Mouse (Mus musculus): ENCODE measurements around the gene Ttc12.
A peak's percentile ranks its signal among the peaks of the same experiment; 100 is the strongest.

Ttc12 gene

DNA sequence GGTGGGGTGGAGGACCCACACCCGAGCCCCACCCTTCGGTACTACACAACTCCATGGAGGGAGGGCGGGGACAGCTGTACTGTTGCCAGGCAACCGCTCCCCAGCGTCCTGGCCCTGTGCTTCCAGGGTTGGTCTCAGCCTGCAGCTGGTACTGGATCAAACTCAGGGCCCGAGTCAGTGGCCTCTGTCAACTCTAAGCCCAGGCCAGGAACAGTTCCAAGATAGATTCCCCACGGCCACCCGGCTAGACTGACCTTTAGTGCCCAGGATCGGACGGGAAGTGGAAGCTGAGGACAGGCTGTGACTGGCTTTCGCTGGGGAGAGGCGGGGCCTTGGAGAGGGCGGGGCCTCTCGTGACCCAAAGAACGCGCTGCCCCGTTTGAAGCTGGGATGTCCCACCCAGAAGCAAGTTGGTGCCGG, at the start of gene Ttc12:
Ttc12 (minus strand) TSS at position 334 of the 420 bp plus-strand sequence.
- peak; percentile 62 for DNase-seq (ENCODE audit: low read depth)

DNA sequence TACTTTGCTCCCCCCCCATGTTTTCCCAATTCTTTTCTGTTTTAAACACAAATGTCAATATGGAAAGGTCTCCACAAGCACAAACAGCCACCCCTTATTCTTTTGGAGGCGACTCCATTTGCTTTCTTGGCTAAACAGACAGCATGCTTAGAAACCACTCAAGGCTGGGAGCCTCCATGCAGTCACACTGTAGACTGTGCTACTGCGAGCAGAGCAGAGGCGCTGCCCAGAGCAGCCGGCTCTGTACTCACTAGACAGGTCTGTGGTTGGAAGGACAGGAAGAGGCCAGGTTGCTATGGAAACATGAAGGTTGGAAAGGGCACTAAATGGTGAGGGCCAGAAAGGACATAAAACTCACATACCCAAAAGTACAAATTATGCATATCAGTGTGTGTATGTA, 48.9 kb upstream of the Ttc12 start:
- DNase-seq (ENCODE audit: low read depth) = no peak

DNA sequence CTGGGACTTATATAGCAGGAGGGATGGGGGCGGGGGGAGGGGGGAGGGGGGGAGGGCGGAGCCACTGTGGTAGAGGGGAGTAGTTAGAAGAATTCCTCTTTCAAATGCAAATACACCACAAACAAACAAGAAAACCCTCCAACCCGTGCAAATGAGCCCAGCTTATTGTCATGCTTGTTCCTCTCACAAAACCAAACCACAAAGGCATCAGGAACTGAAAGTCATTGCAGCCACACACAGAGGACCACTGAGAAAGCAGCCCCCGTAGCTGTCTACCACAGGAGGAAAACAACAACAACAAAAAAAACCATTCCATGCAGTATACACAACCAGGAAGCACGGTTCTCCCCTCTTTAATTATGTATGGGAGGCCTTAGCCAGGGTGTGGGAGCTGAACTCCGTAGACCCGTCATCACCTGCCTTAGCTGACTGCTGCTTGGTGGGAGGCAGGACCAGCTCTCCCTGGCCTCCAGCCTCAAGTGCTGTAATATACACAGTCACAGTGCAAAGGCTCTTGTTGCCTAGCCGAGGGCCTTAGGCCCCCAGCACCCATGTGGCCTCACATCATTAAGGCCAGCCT, 48.0 kb upstream of the Ttc12 start:
- peak; percentile 8 for DNase-seq (ENCODE audit: low read depth)

DNA sequence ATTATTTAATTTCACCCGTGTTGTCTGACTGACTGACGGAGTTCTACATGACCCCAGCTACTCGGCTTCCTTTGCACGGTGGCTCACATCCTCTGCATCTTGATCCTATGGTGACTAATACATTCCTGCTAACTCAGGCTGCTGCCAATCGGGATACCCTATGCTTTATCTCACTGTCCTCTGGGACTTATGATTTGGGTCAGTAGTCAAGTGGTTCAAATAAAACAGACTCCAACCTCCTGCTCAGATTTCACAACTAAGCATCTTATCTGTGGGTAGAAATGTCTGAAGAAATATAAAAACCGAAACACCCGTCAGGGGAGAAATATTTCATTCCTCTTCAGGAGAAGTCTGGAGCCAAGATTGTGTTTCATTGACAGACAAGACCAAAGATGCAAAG, 47.4 kb upstream of the Ttc12 start:
- no peak for DNase-seq (ENCODE audit: low read depth)

DNA sequence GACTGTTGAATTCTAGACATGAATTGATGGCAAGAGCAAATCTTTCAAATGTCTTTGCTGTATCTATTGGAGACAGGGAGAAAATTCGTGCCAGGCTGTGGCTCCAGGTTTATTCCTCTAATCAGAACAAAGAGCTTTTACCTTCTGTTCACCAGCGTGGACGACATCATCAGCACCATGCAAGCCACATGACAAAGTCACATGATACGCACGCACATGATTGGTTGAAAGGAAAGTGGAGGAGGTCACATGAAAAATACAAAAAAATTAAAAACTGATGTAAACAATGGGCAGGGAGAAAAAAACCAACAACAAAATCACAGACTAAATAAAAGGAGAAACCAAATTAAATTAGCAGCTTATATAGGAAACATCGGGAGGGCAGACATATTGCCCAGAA, 45.8 kb upstream of the Ttc12 start:
- DNase-seq (ENCODE audit: low read depth) = no peak

DNA sequence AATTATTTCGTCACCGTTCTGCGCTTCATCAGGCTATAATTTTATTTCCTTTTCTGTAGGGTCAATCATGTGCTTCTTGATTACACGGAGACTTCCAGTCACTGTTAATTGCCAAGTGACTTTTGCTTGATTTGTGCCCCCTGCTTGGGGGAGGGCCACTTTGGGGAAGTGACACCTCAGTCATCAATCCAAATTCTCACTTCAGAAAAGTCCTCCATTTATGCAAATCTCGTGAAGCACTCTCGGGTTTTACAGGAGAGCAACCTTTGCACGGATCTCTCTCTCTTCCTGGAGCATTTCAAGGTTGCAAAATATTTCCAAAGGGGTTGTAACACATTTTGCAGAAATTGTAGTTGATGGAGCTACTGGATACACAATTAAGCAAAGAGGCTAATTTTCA, 45.2 kb upstream of the Ttc12 start:
- DNase-seq (ENCODE audit: low read depth) = no peak

DNA sequence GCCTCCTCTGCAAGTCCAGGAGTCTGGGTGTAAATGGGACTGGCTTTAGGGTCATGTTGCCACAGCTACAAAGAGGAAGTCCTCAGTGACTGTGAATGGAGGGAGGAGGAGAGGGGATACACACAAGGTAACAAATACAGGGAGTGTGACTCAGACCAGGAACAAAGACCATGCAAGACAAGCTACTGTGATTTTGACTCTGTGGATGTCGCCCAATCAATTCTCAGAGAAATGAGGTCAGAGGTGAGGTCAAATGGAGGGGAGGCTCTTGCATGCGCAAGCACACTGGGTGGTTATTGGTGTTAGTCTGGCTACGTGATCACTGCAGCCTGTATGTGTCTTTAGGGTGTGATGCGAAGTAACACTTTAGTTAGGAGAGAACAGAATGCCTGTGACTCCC, 44.7 kb upstream of the Ttc12 start:
- DNase-seq (ENCODE audit: low read depth) = no peak

DNA sequence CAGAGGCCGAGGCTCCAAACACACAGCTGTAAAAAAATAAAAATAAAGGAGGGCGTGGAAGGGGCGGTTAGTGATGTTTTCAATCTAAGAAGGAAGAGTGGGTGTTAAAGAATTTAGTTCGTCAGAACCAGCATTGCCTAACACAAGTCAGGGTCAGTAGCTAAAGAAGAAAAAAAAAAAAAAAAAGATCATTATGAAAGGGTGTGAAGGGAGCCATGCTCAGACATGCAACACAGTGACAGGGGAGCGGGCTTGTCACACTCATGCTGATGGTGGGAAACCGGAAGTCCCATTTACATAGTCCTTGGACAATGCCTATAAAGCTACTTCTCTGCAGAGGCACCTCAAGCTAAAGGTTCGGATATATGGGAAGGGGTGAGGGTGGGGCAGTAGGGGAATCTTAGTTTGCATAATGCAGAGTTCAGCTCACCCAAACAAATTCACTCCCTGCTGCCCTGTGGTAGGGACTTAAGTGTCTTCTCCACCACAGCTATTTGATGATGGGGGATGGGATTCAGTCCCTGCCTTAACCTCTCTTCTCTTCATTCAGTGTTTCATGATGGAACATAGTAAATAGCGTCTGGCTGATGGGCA, 43.4 kb upstream of the Ttc12 start:
- no peak for DNase-seq (ENCODE audit: low read depth)

DNA sequence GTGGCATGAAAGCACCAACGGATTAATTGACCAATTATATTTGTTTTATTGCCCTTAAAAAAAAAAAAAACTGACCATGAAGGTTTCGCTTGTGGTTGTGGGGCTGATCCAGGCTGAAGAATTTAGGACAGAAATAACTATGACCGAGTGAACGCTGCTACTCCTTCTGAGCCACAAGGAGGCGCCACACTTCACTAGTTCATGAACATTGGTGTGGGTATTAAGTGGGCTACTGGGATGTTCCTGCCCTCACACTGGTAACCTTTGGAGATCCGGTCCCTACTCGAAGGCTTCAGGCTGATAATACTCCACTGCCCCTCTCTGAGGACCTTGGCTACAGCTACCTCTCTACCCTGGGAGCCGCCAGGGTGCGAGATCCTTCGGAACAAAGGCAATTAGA, 42.9 kb upstream of the Ttc12 start:
- peak; percentile 10 for DNase-seq (ENCODE audit: low read depth)

DNA sequence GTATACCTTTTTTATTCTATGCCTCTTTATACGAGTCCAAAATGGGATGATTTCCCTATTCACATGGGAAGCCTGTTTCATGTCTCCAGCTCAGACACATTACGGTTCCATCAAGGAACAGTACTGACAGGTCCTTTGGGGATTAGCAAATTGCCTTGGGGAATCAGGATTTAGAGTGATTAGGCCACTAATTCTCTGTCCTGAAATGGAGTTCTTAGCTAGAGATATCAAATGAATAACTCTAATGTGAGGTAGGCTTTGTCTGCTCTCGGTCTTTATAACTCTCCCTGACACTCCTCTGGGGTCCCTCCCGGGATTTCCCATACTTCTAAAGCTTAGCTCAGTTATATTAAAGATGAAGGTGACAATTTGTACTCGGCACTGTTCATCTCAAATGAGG, 42.0 kb upstream of the Ttc12 start:
- DNase-seq (ENCODE audit: low read depth) = no peak

DNA sequence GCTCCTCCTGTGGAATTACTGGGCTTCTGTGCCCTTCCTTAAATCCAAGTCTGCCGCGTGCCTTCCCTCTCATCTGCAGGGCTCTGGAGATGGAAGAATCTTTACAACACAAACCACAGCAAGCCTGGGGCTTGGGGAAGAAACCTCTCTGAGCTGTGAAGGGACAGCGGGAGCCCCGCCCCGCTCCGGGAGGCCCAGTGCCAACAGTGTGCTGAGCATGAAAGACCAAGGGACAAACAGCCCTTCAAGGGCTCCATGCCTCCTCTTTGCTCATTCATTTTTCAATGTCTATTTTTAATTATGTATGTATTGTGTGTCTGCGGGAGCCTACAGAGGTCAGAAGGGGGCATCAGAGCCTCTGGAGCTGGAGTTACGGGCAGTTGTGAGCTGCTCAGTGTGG, 41.3 kb upstream of the Ttc12 start:
- DNase-seq (ENCODE audit: low read depth) = no peak

DNA sequence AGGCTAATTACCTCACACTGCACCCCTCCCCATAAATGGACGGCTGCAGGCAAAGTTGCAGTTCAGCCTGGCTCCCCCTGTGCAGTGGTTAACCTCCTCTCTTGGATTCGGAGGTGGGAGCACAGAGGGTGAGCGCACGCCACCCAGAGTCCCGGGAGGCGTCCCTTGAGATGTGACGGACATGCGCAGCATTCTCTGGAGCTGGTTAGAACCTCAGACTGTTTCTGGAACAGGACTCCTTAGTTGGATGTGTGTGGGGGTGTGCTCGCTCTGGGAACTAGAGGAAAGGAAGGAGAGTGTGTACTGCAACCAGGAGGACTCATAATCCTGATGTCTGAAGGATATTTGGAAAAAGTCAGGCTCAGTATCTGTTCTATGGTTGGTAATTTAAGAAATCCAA, 38.7 kb upstream of the Ttc12 start:
- DNase-seq (ENCODE audit: low read depth) = no peak

DNA sequence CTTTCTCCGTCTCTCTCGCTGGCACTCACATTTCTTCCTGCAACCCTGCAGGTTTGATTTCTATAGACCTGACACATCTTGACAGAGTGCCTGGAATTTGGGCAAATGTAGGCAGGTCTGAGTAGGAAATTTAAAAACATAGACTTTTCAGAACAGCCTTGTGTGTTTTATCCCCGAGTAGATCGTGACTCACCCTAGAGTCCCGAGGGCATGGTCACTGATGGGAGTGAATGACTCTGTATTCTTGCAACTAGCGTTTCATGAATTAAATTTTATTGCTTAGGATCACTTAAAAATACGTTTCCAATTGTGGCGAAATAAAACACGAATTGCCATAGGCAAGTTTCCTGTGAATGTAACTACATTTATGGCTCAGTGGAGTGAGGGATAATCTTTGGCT, 37.9 kb upstream of the Ttc12 start:
- no peak for DNase-seq (ENCODE audit: low read depth)

DNA sequence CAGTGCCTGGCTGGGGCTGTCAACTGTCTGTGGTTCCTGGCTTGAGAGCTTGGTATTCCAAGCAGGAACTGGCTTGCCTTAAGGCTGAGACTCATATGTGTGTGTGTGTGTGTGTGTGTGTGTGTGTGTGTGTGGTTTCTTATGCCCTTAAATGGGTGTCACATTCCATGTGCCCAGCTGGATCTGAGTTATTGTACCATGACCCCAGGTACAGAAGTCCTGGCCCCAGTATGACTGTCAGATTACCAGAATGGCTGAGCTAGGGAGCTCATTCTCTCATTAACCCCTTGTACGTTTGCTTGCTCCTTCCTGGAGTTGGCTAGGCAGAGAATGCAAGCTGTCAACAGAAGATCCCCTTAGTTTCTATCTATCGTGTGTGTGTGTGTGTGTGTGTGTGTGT, 28.3 kb upstream of the Ttc12 start:
- no peak for DNase-seq (ENCODE audit: low read depth)

DNA sequence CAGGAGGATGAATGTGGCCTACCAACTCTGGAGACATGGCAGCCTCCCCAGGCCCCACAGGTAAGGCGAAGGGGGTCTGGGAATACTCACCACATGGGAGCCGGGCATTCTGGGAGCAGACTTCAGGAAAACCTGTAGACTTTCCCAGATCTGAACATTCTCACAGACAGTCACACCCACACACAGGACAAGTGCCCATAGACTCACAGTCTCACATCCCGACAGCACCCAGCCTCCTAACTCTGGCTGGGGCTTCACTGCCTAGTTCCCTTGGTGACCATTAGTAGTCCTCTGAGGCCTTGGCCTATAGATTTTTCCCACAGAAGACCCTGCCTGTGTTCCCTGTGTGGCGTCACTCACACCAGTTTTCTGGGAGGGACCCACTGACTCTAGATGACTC, 24.6 kb upstream of the Ttc12 start:
- no peak for DNase-seq (ENCODE audit: low read depth)

DNA sequence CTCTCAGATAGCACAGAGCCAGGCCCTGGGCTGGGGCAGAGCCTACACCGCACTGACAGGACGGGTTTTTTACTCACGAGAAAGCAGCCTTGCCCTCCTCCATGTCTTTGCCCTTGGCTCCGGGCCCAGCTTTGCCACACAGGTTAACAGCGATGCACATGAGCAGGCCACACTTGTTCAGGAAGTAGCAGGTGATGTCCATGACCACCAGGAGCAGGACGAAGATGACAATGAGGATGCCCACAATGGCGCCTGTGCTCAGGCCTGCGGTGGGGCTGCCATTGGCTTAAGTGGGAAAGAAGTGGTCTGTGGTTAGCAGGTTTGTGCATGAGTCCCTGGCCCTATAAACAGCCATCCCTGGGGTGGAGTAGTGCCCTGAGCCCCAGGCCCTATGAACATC, 23.6 kb upstream of the Ttc12 start:
- no peak for DNase-seq (ENCODE audit: low read depth)

DNA sequence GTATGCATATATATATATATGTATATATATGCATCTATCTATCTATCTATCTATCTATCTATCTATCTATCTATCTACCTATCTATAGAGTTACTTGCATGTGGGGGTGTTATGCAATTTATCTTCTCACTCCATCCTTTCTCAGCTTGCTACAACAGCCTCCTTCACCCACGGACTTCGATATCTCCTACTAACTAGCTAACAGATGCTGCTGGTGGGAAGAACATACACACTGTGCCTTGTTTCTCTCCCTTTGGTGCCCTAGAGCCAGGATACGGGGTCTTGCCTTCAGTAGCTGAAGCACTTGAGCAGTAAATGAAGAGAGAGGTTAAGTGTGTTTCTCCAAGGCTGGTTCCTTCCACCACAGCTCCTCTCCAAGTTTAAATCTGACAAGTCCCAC, 23.1 kb upstream of the Ttc12 start:
- no peak for DNase-seq (ENCODE audit: low read depth)

DNA sequence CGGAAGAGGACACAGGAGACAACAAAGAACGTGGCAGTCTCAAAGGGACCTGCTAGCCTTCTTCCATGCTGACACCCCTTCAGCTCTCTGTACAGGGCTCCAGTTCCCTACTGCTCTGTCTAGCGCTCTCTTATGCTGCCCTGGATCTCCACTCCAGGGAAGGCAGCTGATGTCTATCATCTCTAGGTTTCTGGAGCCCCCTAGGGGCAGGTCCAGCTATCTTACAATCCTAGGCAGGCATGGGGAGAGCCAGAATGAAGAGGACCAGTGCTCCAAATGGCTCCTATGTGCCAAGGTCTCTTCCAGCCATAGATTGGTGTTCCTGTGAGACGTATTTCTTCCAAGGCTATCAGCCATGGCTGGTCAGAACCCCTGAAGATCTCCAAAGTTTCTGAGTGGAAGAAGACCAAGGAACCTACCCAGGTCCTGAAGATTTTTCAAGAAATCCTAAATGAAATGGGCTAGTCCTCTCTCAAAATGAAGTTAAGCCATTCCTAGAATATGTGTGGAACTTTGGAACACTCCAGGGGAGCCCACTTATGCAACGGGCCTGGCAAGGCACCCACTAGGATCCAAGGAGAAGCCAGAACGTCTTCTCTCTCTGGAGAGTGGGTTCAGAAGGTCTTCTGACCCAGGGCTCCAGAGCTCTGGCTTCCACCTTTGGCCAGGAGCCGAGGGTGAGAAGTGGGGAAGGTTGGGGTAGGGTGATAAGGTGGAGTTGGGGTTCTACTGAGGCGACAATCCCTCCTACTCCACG, 22.0 kb upstream of the Ttc12 start:
- DNase-seq (ENCODE audit: low read depth) = no peak

DNA sequence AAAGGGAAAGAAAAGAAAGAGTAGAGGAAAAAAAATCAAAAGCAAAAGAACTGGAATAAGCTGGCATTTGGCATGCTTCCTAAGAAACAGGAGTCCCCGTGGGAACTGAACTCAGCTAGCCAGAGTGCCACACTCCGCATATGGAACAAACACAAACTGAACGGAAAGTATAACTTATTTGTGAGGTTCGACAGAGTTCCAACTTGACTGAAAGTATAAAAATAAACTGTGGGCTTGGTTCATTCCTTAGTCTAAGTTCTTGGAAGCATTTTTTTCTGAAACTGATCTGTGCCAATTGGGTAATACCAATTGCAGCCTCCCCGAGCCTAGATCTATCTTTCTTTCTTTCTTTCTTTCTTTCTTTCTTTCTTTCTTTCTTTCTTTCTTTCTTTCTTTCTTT, 18.6 kb upstream of the Ttc12 start:
- DNase-seq (ENCODE audit: low read depth) = no peak

DNA sequence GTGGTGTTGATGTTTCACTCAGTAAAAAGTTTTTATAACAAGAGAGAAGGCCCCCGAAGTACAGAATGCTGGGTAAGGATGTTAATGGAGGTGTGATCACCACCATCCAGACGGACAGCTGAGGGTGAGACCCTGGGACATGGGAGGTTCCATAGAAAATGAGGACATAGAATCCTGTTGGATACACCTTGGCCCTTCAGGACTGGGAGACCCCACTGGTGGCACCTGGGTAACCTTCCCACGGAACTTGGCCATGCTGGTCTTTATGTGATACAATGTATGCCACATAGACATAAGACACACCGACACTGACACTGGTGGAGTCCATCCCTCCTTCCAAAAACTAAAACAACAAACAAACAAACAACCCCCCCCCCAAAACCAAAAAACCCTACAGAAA, 16.2 kb upstream of the Ttc12 start:
- DNase-seq (ENCODE audit: low read depth) = no peak

DNA sequence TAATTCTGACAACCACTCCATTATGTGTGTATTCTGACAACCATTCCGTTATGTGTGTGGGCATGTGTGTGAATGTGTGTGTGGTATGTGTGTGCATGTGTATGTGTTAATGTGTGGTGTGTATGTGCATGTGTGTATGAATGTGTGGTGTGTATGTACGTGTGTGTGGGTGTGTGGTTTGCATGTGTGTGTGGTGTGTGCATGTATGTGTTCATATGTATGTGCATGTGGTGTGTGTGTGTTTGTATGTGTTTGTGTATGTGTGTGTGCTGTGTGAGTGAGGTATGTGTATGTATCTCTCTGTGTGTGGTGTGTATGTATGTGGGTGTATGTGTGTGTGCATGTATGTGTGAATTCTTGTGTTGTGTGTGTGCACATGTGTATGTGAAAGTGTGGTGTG, 13.9 kb upstream of the Ttc12 start:
- no peak for DNase-seq (ENCODE audit: low read depth)

DNA sequence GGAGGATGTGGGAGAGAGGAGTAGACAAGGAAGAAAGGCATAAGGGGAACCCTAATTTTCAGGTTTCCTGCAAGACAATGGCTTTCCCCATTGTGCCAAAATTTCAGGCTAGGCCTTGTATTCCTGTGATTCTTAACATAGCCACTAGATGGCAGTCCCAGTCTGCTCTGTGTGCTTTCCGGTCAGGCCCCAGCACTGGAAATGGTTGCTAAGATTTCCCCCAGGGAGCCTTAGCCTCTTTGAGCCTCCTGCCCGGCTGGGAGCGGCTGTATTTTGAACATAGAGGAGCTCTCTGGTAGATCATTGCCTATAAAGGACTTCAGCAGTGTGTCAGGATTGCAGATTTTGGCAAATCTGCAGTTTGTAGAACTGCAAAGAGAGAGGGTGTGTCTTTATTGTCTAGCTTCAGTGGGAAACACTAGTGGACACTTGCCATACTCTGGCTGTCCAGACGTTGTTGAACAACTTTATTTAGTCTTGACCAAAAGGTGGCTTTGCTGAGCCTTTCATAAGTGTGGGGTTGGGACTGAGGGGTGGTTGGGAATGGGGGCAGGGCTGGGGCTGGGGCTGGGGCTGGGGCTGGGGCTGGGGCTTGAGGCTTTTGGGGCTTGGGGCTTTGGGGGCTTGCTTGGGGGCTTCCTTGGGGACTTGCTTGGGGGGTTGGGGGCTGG, 8.1 kb upstream of the Ttc12 start:
- peak; percentile 45 for DNase-seq (ENCODE audit: low read depth)

DNA sequence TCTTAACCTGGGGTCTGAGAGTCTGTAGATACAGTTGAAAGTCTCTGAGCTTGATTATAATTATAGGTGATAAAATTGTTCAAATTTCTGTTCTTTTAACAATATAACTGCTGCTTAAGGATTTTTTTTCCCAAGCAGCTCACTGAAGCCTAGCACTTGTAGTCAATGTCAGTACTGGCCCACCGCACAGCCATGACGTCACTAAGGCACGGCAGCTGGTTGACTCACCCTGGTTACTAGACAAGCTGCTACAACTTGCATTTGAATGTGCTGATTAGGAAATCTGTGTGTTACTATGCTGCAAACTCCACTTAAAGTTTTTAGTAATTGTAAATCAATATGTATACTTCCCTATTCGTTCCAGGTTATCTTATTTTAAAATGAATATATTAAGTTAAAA, 4.6 kb upstream of the Ttc12 start:
- DNase-seq (ENCODE audit: low read depth) = no peak

Data from c-Kit-positive CD71-negative TER-119-negative erythroid progenitor cells, embryonic 14.5 days (primary cell).